Mouse (Mus musculus) gastrocnemius, postnatal 14 days (tissue): ENCODE results near the gene Wnt3a. TPM values are rescaled to one million over a fixed set of nuclear protein-coding genes. Genes with fewer than 3 reads are reported as not detected.

Experiments
- DNase-seq: peaks from one replicate; pipeline ENCODE4 v3.0.0; 2021; ENCODE audit warnings: mixed read lengths
- intact Hi-C: fragments of 180-260 bp; cut with DNase I; formaldehyde crosslinking; loops from one replicate; pipeline ENCODE4 v1.15.1; 2025; ENCODE audit warnings: low total_unique reads
- microRNA-seq, 2 experiments: library from miRNA; unstranded; fragments of <30 nt; microRNA quantifications; one replicate each; pipeline ENCODE4 v1.2.0; 2021
- total RNA-seq, 2 experiments: library from RNA; stranded (reverse); gene quantifications; 2 replicates each; pipeline ENCODE4 v1.2.3; 2021

Wnt3a gene
- total RNA-seq, 2 experiments from 2014 or later, result not detected

DNA sequence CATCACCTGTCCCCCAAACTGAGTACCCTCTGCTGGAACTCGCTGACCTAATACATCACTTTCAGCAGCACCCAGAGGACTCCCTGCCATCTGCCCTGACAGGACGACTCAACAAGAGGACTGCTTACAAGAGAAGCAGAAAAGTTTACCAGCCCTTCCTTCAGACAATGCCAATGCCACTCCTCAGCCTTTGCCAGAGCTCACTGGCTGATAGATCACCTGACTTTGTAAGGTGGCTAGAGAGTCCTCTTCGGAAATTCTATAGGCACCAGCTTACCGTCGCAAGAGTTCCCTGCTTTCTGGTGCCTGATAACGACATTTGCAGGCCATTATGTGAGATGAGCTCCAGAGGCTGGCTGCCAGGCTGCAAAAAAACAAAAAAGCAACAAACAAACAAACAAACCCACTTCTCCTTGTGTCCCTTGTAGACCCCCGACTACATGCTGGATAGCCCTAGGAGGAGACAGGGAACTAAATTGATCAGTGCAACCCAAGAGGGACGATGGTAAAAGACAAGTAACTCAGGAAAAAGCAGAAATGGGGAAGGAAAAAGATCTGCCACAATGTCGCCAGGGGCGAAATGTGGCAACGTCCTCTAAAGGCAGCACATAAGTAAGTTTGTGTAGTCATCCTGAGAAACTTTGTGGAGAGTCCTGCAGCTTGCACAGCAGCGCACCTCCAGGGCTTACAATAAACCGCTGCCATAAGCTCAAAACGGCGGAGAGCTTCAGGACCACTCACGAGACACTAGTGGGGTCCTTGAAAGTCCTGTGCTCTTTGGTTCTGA is 89.1 kb downstream of the Wnt3a start:
- no peak for DNase-seq
- intact Hi-C loops, result no loop called here

Small RNA genes within 50 kb of the gene (microRNA-seq; reads per million reads assigned to microRNA genes)
- 0 reads per million in 2 experiments for gene Gm24756

Other genes starting within 250 kb of the Wnt3a start
- 100 to 1,000 TPM; 708 to 848 TPM for gene Obscn, start 154.3 kb downstream of the Wnt3a start, total RNA-seq
- 10 to 100 TPM in 1 of 2 experiments, 1 to 10 TPM in 1; 7.7 to 10.6 TPM for gene Iba57, start 127.0 kb downstream of the Wnt3a start, total RNA-seq
- under 1 TPM; 0.27 to 0.62 TPM for gene Gjc2, start 107.5 kb downstream of the Wnt3a start, total RNA-seq
- gene Guk1, start 98.5 kb downstream of the Wnt3a start, total RNA-seq, result 10 to 100 TPM; 17.1 to 20.2 TPM
- 10 to 100 TPM; 36.6 to 44.3 TPM for gene Mrpl55, start 88.3 kb downstream of the Wnt3a start, total RNA-seq
- gene 2310033P09Rik, start 82.4 kb downstream of the Wnt3a start, total RNA-seq, result 1 to 10 TPM; 4.1 to 4.6 TPM
- 100 to 1,000 TPM; 195 to 207 TPM for gene Arf1, start 62.5 kb downstream of the Wnt3a start, total RNA-seq
- gene Wnt9a, start 16.2 kb upstream of the Wnt3a start, total RNA-seq, result 1 to 10 TPM; 8.8 to 9.8 TPM
- gene Prss38, start 84.9 kb upstream of the Wnt3a start, total RNA-seq, result under 1 TPM in 1 of 2 experiments, not detected in 1; 0.23 TPM
- gene Jmjd4, start 159.3 kb upstream of the Wnt3a start, total RNA-seq, result 1 to 10 TPM; 6.4 to 7.3 TPM
- 10 to 100 TPM; 24.3 to 27.0 TPM for gene Snap47, start 160.4 kb upstream of the Wnt3a start, total RNA-seq
- 1 to 10 TPM; 3.5 to 3.6 TPM for gene Zfp867, start 181.7 kb upstream of the Wnt3a start, total RNA-seq
- 10 to 100 TPM; 12.1 to 15.4 TPM for gene Zkscan17, start 236.0 kb upstream of the Wnt3a start, total RNA-seq